Mouse (Mus musculus): ENCODE measurements around the gene Wnt1. TPM values are rescaled to one million over a fixed set of nuclear protein-coding genes. Genes with fewer than 3 reads are reported as not detected.
"Not testable (repeated sequence)": the region's sequence is repeated elsewhere in the genome, so short reads cannot be mapped to it uniquely, and the experiment has no call there.

The Wnt1 gene
- total RNA-seq, 2 experiments from 2014 or later = not detected

GRCm38 (mm10) chr15:98802926-98803325, 13.3 kb downstream of the Wnt1 start:
- no peak for DNase-seq (ENCODE audit: low spot score)
- intact Hi-C loops (cut with DNase I) = no loop called here

DNA sequence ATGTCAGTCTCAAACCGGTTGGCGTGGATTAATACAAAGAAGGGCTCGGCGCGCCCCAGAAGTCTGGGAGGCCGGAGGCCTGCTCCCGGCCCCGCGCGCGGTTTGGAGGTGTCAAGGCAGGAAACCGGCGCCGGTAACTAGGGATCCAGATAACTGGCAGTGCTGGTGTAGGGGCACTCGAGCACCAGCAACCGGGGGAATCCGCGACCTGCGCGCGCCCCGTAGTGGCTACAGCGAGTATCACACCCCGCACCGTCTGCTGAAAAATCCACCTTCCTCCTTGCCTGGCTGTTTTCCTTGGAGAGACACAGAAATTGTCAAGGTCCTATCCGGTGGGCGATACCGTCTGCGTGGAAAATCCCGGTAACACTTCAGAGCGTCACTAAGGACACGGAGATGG, 14.4 kb downstream of the Wnt1 start:
- intact Hi-C loops (cut with DNase I) = no loop called here
- DNase-seq (ENCODE audit: low spot score) = peak; percentile 58

DNA sequence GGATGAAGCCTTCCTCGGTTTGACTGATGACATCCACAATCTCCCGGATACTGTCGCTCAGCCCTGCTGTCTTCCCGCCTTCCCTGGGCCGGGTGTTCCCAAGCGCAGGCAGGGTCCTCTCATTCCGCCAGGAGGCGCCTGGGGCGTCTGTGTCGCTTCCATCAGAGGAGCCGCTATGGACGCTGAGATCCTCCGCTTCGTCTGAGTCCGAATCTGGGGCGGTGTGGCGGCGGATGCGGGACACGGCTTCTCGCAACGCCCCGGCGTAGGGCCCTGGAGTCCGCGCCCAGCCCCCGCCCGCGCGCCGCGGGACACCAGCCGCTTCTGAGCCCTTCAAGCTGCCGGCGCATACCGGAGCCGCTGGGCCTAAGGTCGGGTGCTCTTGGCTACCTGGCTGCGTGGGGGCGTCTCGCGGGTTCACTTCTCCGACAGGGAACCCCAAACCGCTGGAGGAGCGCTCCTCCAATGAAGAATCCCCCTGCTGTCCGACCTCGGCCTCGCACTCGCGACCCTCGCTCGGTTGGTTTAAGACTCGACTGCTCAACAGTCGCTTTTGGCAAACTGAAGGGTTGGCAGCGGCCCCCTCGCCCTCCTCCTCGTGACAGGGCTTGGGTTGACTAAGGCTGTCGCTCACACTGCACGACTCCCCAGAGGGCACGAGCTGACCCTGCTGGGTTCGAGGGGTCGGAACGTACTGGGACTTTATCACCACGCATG, 15.8 kb downstream of the Wnt1 start:
- intact Hi-C loops (cut with DNase I) = no loop called here
- DNase-seq (ENCODE audit: low spot score) = peak; percentile 35

- DNase-seq (ENCODE audit: low spot score) = no peak
- intact Hi-C loops (cut with DNase I) = no loop called here
Measured at GRCm38 (mm10) chr15:98806071-98806808, 16.6 kb downstream of the Wnt1 start.

GRCm38 (mm10) chr15:98806809-98807770, 17.4 kb downstream of the Wnt1 start:
- DNase-seq (ENCODE audit: low spot score) = no peak
- intact Hi-C loops (cut with DNase I) = no loop called here

DNA sequence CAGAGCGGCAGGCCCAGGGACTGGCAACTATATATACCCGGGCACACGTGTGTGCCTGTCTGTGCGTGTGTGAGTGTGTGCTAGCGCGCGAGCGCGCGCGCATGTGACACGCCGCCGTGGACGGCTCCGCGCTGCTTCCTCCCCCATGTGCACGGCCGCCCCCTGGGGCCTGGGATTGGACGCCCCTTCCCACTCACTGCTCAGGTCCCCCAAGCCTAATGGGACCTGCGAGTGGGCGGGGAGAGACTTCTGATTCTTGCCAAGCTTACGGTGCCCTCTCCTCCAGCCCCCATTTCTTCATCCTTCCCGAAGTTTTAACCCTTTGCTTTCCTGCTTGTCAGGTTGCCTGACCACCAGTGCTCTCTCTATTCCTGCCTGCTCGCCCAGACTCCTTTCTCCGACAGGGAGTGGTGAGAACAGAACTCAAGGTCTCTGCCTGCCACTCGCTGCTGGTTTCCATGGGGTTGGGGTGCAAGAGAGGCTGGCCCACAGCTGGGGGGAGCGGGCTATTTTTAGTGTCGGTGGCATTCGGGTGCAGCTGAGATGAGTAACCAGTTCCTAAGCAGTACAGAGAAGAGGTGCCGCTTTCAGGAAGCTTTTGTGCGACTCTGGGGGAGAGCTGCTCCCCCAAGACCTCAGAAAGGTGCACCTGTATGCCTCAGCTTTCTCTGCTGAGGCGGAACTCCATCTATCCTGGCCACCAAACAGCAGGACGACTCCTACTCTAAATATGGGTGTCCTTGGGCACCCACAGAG, 18.4 kb downstream of the Wnt1 start:
- DNase-seq (ENCODE audit: low spot score) = no peak
- intact Hi-C loops (cut with DNase I) = no loop called here

GRCm38 (mm10) chr15:98808651-98809134, 19.0 kb downstream of the Wnt1 start:
- intact Hi-C loops (cut with DNase I) = no loop called here
- DNase-seq (ENCODE audit: low spot score) = no peak

- intact Hi-C loops (cut with DNase I) = no loop called here
- DNase-seq (ENCODE audit: low spot score) = no peak
Measured at GRCm38 (mm10) chr15:98809390-98809789, 19.7 kb downstream of the Wnt1 start, which contains the start of gene Ddn. Gene Ddn (minus strand): TSS chr15:98809490.

DNA sequence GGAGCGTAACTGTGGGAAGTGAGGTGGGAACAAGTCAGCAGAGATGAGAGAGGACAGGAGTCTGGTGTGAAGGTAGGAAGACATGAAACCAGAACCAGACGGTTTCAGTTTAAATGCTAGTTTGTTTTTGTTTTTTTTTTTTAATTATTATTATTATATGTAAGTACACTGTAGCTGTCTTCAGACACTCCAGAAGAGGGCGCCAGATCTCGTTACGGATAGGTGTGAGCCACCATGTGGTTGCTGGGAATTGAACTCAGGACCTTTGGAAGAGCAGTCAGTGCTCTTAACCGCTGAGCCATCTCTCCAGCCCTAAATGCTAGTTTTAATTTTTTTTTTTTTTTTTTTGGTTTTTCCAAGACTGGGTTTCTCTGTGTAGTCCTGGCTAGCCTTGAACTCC, 20.6 kb downstream of the Wnt1 start:
- DNase-seq (ENCODE audit: low spot score); intact Hi-C loops (cut with DNase I): not testable (repeated sequence)

GRCm38 (mm10) chr15:98812741-98813424, 23.2 kb downstream of the Wnt1 start:
- DNase-seq (ENCODE audit: low spot score) = no peak
- intact Hi-C loops (cut with DNase I) = no loop called here

DNA sequence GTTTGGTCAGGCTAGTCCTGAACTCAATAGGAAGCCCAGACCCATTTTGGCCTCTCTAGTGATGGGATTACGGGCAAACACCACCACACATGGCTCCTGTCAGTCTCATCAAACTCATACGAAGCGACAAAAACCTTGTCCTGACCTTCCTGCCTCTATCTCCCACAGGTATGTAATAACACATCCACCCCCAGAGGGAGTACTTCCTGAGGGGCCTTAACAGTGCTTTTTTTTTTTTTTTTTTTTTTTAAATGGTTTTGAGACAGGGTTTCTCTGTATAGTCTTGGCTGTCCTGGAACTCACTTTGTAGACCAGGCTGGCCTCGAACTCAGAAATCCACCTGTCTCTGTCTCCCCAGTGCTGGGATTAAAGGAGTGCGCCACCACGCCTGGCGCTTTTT, 28.5 kb downstream of the Wnt1 start:
- intact Hi-C loops (cut with DNase I) = no loop called here
- DNase-seq (ENCODE audit: low spot score) = no peak

GRCm38 (mm10) chr15:98820937-98821336, 31.3 kb downstream of the Wnt1 start:
- DNase-seq (ENCODE audit: low spot score) = no peak
- intact Hi-C loops (cut with DNase I) = loop anchor here (10.0 kb wide), 1 partner anchor 246 kb away; the partner anchor contains the start of genes 4930415O20Rik and Ccnt1

DNA sequence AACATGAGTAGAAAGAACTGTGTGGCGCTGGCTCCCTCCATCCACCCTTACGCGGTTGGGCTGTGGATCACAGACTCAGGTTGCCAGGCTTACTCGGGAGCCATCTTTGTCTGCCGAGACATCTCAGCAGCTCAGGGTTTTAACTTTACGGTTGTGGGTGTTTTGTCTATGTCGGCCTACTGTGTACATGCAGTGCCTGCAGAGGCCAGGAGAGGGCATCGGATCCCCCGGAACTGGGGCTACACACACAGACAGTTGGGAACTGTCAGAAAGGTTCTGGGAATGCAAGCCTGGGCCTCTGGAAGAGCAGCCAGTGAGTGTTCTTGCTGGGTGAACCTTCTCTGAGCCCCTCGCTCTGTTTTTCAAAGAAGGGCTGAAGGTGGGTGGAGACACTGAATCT, 31.7 kb downstream of the Wnt1 start:
- intact Hi-C loops (cut with DNase I) = loop anchor here (10.0 kb wide), 1 partner anchor 247 kb away; the partner anchor contains the start of genes 4930415O20Rik and Ccnt1
- DNase-seq (ENCODE audit: low spot score) = no peak

DNA sequence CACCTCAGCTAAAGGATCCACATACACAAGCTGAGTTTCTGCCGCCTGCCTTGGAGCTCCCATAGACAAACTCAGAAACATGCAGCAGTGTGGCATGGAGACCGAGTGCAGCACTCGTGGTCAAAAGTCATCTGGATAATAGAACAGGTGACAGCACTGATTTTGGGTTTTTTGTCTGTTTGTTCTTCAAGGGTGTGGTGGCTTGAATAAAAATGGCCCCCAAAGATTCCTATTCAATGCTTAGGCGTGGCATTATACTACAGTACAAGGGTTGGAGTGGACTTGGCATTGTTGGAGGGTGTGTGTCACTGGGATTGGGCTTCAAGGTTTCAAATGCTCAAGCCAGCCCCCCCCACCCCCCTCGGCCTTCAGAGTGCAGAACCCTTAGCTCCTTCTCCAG, 32.5 kb downstream of the Wnt1 start:
- intact Hi-C loops (cut with DNase I) = loop anchor here (10.0 kb wide), 1 partner anchor 247 kb away; the partner anchor contains the start of genes 4930415O20Rik and Ccnt1
- DNase-seq (ENCODE audit: low spot score) = no peak

- intact Hi-C loops (cut with DNase I) = loop anchor here (10.0 kb wide), 1 partner anchor 249 kb away; the partner anchor contains the start of genes 4930415O20Rik and Ccnt1
- DNase-seq (ENCODE audit: low spot score) = no peak
Measured at GRCm38 (mm10) chr15:98823434-98823833, 33.8 kb downstream of the Wnt1 start.

DNA sequence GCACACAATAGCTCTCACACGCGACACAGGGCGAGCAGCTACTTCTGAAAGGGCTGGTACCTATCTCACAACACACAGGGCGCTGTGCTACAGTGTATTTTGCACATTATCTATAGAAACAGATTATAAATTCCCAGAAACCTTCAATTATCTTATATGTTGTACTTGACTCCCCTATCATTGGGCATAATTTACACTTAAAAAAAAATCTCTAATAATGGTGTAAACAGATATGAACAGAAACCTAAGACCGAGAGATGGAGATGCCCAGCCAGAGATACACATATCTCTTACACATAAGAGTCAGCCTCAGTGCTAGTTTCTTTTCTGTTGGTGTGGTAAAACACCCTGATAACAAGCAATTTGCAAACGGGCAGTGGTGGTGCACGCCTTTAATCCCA, 38.0 kb downstream of the Wnt1 start:
- intact Hi-C loops (cut with DNase I) = loop anchor here (10.0 kb wide), 1 partner anchor 253 kb away; the partner anchor contains the start of genes 4930415O20Rik and Ccnt1
- DNase-seq (ENCODE audit: low spot score) = no peak

DNA sequence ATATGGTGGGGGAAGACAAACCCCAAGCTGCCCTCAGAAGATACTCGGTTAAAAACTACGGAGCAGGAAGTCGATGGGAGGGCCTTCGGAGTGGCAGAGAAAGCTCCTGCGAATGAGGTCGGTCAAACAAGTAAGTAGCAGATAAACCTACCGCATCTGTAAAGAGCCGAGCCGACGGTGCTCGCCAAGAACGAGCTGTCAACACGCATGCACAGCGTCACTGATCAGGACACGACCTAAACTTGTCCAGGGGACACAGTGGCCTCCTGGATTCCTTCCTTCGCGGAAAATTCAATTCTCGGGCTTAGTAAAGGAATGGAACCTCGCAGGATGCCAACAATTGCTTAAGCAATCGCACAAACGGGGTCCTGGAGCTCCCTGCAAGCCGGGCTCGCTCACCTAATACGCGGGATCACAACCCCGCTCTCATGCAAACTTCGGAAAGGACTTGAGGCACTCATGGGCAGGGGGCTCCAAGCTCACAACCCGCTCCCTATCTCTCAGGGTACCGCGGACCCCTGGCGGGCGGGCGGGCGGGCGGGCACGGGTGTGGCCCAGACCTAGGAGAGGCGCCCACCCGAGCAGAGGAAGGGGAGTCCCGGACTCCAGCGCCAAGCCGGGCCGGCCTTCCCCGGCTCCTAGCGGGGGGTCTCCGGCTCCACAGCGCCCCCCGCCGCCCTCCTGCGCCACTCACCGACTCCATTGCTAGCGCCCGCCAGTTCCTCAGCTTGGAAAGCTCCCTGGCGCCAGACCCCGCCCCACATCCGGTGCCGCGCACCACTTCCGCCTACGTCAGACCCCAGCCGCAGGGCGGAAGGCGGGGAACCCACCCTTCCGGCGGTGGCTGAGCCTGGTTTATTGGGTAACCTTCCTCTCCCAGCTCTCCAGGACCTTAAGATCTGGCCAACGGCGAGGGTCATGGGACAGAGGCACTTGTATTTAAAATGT, 41.4 kb downstream of the Wnt1 start, which contains the start of gene Prkag1:
Gene Prkag1 (minus strand): TSS at position 786 of the 948 bp plus-strand sequence.
- peak; percentile 97 for DNase-seq (ENCODE audit: low spot score)
- intact Hi-C loops (cut with DNase I) = no loop called here
